Mouse (Mus musculus): ENCODE measurements at regions not wholly inside any gene's neighbourhood (a gene's known extent, or its start where the extent isn't known, plus 50 kb on each side); places are given as distances from the start of the nearest gene placed in this dataset.

GRCm38 (mm10) chr1:73507071-73507754 lies 491.5 kb upstream of the Tnp1 start:
- Histone ChIP-seq H3K4me2 (ENCODE audit: low read depth, low read length) (no peak overlapping the region), H3K4me3 (ENCODE audit: low read depth, low read length) (no peak overlapping the region), H3K27me3 (ENCODE audit: control insufficient read depth, insufficient read depth, low read length) (no peaks in the 10 kb centered on the region), H3K9me3 (ENCODE audit: control insufficient read depth, low read length) (no peaks in the 10 kb centered on the region), H3K36me3 (ENCODE audit: control insufficient read depth, insufficient read depth, low read length) (no peaks in the 10 kb centered on the region), H3K27ac (ENCODE audit: low read depth, low read length) (no peak overlapping the region), H3K4me1 (ENCODE audit: control insufficient read depth, insufficient read depth, low read length) (no peaks in the 10 kb centered on the region), H3K9ac (replicated peaks; ENCODE audit: low read depth, low read length) (no peak overlapping the region)
- ATAC-seq (ENCODE audit: low read depth), result no peak
- 59% methylated on average over 10 of the region's 10 CpGs for WGBS

DNA sequence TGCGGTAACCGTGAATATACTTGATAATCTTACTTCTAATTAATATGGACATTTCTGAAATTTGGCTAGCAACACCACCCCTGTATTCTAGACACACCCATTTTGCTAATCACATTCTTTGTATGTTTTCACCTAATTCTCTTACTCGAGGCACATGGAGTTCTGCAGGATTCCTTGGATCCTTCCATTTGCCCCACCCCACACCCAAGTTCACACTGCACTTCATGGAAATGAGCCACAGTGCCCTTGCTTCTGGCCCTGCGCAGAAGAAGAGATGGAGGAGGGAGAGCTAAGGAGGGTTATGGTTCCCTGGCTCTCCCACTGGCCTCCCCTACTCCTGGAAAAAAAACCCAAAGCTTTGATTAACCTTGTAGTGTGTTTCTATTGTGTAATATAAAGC lies 487.9 kb upstream of the Tnp1 start:
- no peak overlapping the region for H3K4me2 ChIP-seq (ENCODE audit: low read depth, low read length)
- 86% methylated on average over 4 of the region's 4 CpGs for WGBS
- H3K36me3 ChIP-seq (ENCODE audit: control insufficient read depth, insufficient read depth, low read length), result no peaks in the 10 kb centered on the region
- no peak overlapping the region for H3K4me3 ChIP-seq (ENCODE audit: low read depth, low read length)
- H3K4me1 ChIP-seq (ENCODE audit: control insufficient read depth, insufficient read depth, low read length), result no peaks in the 10 kb centered on the region
- H3K9ac ChIP-seq (replicated peaks; ENCODE audit: low read depth, low read length), result no peak overlapping the region
- no peak overlapping the region for H3K27ac ChIP-seq (ENCODE audit: low read depth, low read length)
- no peak for ATAC-seq (ENCODE audit: low read depth)
- H3K27me3 ChIP-seq (ENCODE audit: control insufficient read depth, insufficient read depth, low read length), result no peaks in the 10 kb centered on the region
- H3K9me3 ChIP-seq (ENCODE audit: control insufficient read depth, low read length), result no peaks in the 10 kb centered on the region

GRCm38 (mm10) chr1:73500671-73501070 lies 485.0 kb upstream of the Tnp1 start:
- H3K4me1 ChIP-seq (ENCODE audit: control insufficient read depth, insufficient read depth, low read length), result no peaks in the 10 kb centered on the region
- no peaks in the 10 kb centered on the region for H3K27me3 ChIP-seq (ENCODE audit: control insufficient read depth, insufficient read depth, low read length)
- no peak overlapping the region for H3K4me2 ChIP-seq (ENCODE audit: low read depth, low read length)
- no peaks in the 10 kb centered on the region for H3K36me3 ChIP-seq (ENCODE audit: control insufficient read depth, insufficient read depth, low read length)
- H3K9ac ChIP-seq (replicated peaks; ENCODE audit: low read depth, low read length), result no peak overlapping the region
- no peak overlapping the region for H3K4me3 ChIP-seq (ENCODE audit: low read depth, low read length)
- 76% methylated on average over 3 of the region's 3 CpGs for WGBS
- no peak for ATAC-seq (ENCODE audit: low read depth)
- no peaks in the 10 kb centered on the region for H3K9me3 ChIP-seq (ENCODE audit: control insufficient read depth, low read length)
- H3K27ac ChIP-seq (ENCODE audit: low read depth, low read length), result no peak overlapping the region

- Histone ChIP-seq H3K9ac (replicated peaks; ENCODE audit: low read depth, low read length) (no peak overlapping the region), H3K36me3 (ENCODE audit: control insufficient read depth, insufficient read depth, low read length) (no peaks in the 10 kb centered on the region), H3K27ac (ENCODE audit: low read depth, low read length) (no peak overlapping the region), H3K4me2 (ENCODE audit: low read depth, low read length) (no peak overlapping the region), H3K4me3 (ENCODE audit: low read depth, low read length) (no peak overlapping the region), H3K9me3 (ENCODE audit: control insufficient read depth, low read length) (no peaks in the 10 kb centered on the region), H3K27me3 (ENCODE audit: control insufficient read depth, insufficient read depth, low read length) (no peaks in the 10 kb centered on the region), H3K4me1 (ENCODE audit: control insufficient read depth, insufficient read depth, low read length) (no peaks in the 10 kb centered on the region)
- ATAC-seq (ENCODE audit: low read depth), result no peak
Measured at GRCm38 (mm10) chr1:73495971-73496749, 480.5 kb upstream of the Tnp1 start.

- Histone ChIP-seq H3K36me3 (ENCODE audit: control insufficient read depth, insufficient read depth, low read length) (no peaks in the 10 kb centered on the region), H3K4me2 (ENCODE audit: low read depth, low read length) (no peak overlapping the region), H3K9me3 (ENCODE audit: control insufficient read depth, low read length) (no peaks in the 10 kb centered on the region), H3K9ac (replicated peaks; ENCODE audit: low read depth, low read length) (no peak overlapping the region), H3K27me3 (ENCODE audit: control insufficient read depth, insufficient read depth, low read length) (no peaks in the 10 kb centered on the region), H3K4me3 (ENCODE audit: low read depth, low read length) (no peak overlapping the region), H3K27ac (ENCODE audit: low read depth, low read length) (no peak overlapping the region), H3K4me1 (ENCODE audit: control insufficient read depth, insufficient read depth, low read length) (no peaks in the 10 kb centered on the region)
- 72% methylated on average over 2 of the region's 2 CpGs for WGBS
- no peak for ATAC-seq (ENCODE audit: low read depth)
Measured at GRCm38 (mm10) chr1:73481956-73482355, 466.2 kb upstream of the Tnp1 start.

- Histone ChIP-seq H3K36me3 (ENCODE audit: control insufficient read depth, insufficient read depth, low read length) (no peaks in the 10 kb centered on the region), H3K9me3 (ENCODE audit: control insufficient read depth, low read length) (no peaks in the 10 kb centered on the region), H3K4me3 (ENCODE audit: low read depth, low read length) (no peak overlapping the region), H3K4me2 (ENCODE audit: low read depth, low read length) (no peak overlapping the region), H3K27ac (ENCODE audit: low read depth, low read length) (no peak overlapping the region), H3K4me1 (ENCODE audit: control insufficient read depth, insufficient read depth, low read length) (no peaks in the 10 kb centered on the region), H3K9ac (replicated peaks; ENCODE audit: low read depth, low read length) (no peak overlapping the region), H3K27me3 (ENCODE audit: control insufficient read depth, insufficient read depth, low read length) (no peaks in the 10 kb centered on the region)
- WGBS, result 66% methylated on average over 4 of the region's 4 CpGs
- no peak for ATAC-seq (ENCODE audit: low read depth)
Measured at GRCm38 (mm10) chr1:73479349-73479920, 463.7 kb upstream of the Tnp1 start.

DNA sequence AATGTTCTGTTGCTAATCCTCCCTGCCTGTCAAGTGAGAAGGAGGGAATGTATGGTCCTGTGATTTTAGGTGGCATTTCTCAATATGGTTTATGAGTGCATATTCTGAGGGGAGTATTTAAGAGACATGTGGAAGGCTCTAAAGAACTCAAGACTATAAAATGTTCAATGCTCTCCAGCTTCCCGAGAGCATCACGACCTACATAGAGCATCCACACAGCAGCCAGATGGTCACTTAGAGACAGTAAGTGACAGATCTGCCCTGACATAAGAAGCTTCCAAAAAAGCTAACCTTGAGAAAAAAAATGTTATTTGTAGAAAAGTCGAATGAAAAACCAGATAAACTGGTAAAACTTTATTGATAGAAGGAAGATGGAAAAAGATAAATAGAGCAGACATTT lies 444.9 kb upstream of the Tnp1 start:
- no peak overlapping the region for H3K27ac ChIP-seq (ENCODE audit: low read depth, low read length)
- no peak overlapping the region for H3K4me2 ChIP-seq (ENCODE audit: low read depth, low read length)
- WGBS, result 62% methylated on average over 3 of the region's 3 CpGs
- H3K27me3 ChIP-seq (ENCODE audit: control insufficient read depth, insufficient read depth, low read length), result no peaks in the 10 kb centered on the region
- no peak overlapping the region for H3K4me3 ChIP-seq (ENCODE audit: low read depth, low read length)
- ATAC-seq (ENCODE audit: low read depth), result no peak
- no peaks in the 10 kb centered on the region for H3K36me3 ChIP-seq (ENCODE audit: control insufficient read depth, insufficient read depth, low read length)
- H3K9ac ChIP-seq (replicated peaks; ENCODE audit: low read depth, low read length), result no peak overlapping the region
- H3K9me3 ChIP-seq (ENCODE audit: control insufficient read depth, low read length), result no peaks in the 10 kb centered on the region
- H3K4me1 ChIP-seq (ENCODE audit: control insufficient read depth, insufficient read depth, low read length), result no peaks in the 10 kb centered on the region

DNA sequence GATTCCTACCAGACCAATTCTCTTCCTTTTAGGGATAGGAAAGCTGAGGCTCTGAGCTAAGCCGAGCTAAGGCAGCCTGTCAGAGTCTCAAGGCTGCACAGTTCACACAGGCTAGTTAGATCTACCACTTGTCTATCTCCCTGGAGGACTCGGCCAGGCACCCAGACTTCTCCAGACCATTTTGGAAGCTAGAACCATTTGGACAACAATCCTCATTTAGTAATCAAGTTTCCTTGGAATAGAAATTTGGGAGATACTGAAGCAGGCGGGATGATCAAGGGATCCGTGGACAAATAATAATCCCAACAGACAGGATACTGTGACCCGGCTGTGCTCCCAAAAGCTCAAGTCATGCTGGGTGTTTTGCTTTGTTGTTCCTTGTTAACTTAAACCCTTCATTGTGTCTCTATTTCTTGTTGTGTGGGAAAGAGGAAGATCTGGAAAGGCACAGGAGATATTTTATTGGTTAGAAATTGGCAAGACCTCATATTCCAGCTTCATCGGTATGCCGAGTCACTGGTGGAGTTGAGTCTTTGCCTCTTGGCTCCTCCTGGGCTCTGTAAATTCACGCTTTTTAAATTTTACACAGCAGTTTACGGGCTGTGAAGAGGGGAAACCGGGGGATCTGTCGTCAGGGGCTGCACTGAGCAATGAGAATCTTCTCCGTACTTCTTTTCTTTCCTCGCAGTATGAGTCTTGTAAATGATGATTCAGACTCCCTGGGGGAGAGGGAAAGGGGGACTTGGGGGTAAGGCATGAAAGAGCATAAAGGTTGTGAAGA lies 444.2 kb upstream of the Tnp1 start:
- ATAC-seq (ENCODE audit: low read depth), result peak; percentile 77; the same call in 1 of the 2 replicates
- Histone ChIP-seq H3K27me3 (ENCODE audit: control insufficient read depth, insufficient read depth, low read length) (no peaks in the 10 kb centered on the region), H3K36me3 (ENCODE audit: control insufficient read depth, insufficient read depth, low read length) (no peaks in the 10 kb centered on the region), H3K4me2 (ENCODE audit: low read depth, low read length) (no peak overlapping the region), H3K4me3 (ENCODE audit: low read depth, low read length) (no peak overlapping the region), H3K9me3 (ENCODE audit: control insufficient read depth, low read length) (no peaks in the 10 kb centered on the region), H3K9ac (replicated peaks; ENCODE audit: low read depth, low read length) (no peak overlapping the region), H3K4me1 (ENCODE audit: control insufficient read depth, insufficient read depth, low read length) (no peaks in the 10 kb centered on the region), H3K27ac (ENCODE audit: low read depth, low read length) (no peak overlapping the region)
- WGBS, result 49% methylated on average over 13 of the region's 13 CpGs

GRCm38 (mm10) chr1:73457261-73457660 lies 441.6 kb upstream of the Tnp1 start:
- no peak overlapping the region for H3K9ac ChIP-seq (replicated peaks; ENCODE audit: low read depth, low read length)
- no peaks in the 10 kb centered on the region for H3K4me1 ChIP-seq (ENCODE audit: control insufficient read depth, insufficient read depth, low read length)
- H3K27ac ChIP-seq (ENCODE audit: low read depth, low read length), result no peak overlapping the region
- no peak overlapping the region for H3K4me2 ChIP-seq (ENCODE audit: low read depth, low read length)
- no peak overlapping the region for H3K4me3 ChIP-seq (ENCODE audit: low read depth, low read length)
- H3K36me3 ChIP-seq (ENCODE audit: control insufficient read depth, insufficient read depth, low read length), result no peaks in the 10 kb centered on the region
- 82% methylated on average over 2 of the region's 2 CpGs for WGBS
- H3K9me3 ChIP-seq (ENCODE audit: control insufficient read depth, low read length), result no peaks in the 10 kb centered on the region
- H3K27me3 ChIP-seq (ENCODE audit: control insufficient read depth, insufficient read depth, low read length), result no peaks in the 10 kb centered on the region
- ATAC-seq (ENCODE audit: low read depth), result no peak

Data from neural tube, embryonic 14.5 days (tissue).